Mouse (Mus musculus) cortical plate, adult 2 months (tissue): ENCODE measurements at regions not wholly inside any gene's neighbourhood (a gene's known extent, or its start where the extent isn't known, plus 50 kb on each side); places are given as distances from the start of the nearest gene placed in this dataset.

Experiments
- H3K27ac ChIP-seq: fragments of 200-500 bp; 2 replicates; pipeline ENCODE4 v1.5.1; 2012; ENCODE audit warnings: low read length, control low read depth, inconsistent platforms; ENCODE audit not compliant: insufficient read depth
- H3K4me1 ChIP-seq: fragments of 200-500 bp; 2 replicates; pipeline ENCODE4 v1.6.1; 2011; ENCODE audit warnings: low read length; ENCODE audit not compliant: control insufficient read depth, insufficient read depth
- H3K4me3 ChIP-seq: fragments of 200-500 bp; 2 replicates; pipeline ENCODE4 v1.5.1; 2011; ENCODE audit warnings: mild to moderate bottlenecking, low read length, control low read depth; ENCODE audit not compliant: insufficient read depth
- CTCF ChIP-seq: fragments of 200-500 bp; IDR thresholded peaks from 2 replicates; pipeline ENCODE4 v1.5.1; 2011; ENCODE audit warnings: mild to moderate bottlenecking, control low read depth, low read length; ENCODE audit not compliant: insufficient read depth; ENCODE audit errors: extremely low read depth
- POLR2A ChIP-seq: fragments of 200-500 bp; IDR thresholded peaks from 2 replicates; pipeline ENCODE4 v1.6.1; 2011; ENCODE audit warnings: mild to moderate bottlenecking, low read length, control low read depth; ENCODE audit not compliant: insufficient read depth; ENCODE audit errors: extremely low read depth

DNA sequence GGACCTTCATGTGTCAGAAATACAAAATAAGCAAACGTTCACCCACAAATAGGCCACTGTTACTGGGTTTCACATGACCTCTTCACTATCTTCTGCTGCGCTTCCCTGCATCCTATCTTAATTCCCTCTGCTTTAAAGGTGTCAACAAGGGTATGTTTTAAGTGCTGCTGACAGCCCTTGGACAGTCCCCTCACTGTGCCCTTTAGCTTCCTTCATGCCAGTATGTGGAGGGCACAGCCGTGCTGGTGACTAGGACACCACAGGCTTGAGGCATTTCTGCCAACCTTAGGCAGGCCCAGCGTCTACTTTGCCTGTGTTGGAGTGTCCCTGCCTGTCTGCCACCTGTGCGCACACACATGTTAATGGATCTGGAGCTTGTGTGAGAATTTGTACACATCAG lies 63.9 kb upstream of the Zfp536 start:
- no peak for TF ChIP-seq POLR2A
- no peak for TF ChIP-seq CTCF
- no peak overlapping the region for H3K4me3 ChIP-seq
- H3K4me1 ChIP-seq = no peaks in the 10 kb centered on the region
- H3K27ac ChIP-seq = no peak overlapping the region

DNA sequence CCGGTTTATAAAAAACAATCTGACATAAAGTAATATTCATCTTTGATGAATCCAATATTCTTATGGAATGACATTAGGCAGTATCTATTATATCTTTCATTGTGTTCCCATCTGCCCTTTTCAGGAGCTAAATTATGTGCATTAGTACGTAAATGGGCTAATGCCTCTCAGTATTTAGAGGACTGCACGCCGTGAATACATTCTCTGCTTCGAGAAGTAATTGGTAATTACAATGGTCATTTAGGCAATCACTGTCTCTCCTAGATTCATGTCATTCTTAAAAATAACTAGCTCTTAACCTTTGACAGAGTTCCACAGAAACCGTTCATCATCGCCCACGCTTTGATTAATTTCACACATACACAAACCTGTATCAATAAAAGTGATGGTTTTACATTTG lies 60.0 kb upstream of the Zfp536 start:
- Histone ChIP-seq H3K27ac (no peak overlapping the region), H3K4me1 (no peaks in the 10 kb centered on the region), H3K4me3 (peak overlapping the region; percentile 36; the same call in 1 of the 2 replicates)
- TF ChIP-seq POLR2A = no peak
- no peak for TF ChIP-seq CTCF

DNA sequence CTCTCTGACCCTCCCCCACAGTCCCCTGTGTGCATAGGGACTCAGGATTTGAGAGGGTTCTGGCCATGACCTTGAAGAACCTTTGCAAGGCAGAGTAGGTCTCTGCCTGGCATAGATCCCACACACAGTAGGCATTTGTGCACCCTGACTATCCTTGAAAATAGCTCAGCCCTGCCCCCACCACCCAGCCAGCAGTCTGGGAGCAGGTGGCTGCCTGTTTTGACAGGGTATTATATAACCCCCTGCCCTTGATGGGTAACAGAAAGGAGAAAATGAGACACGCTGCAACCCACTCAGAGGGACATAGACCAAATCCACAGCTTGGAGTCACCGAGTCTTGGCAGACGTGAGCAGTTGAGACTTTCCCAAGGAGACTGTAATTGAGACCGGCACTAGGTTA lies 58.9 kb upstream of the Zfp536 start:
- Histone ChIP-seq H3K27ac (no peak overlapping the region), H3K4me1 (no peaks in the 10 kb centered on the region), H3K4me3 (no peak overlapping the region)
- TF ChIP-seq CTCF (no peak), POLR2A (no peak)

DNA sequence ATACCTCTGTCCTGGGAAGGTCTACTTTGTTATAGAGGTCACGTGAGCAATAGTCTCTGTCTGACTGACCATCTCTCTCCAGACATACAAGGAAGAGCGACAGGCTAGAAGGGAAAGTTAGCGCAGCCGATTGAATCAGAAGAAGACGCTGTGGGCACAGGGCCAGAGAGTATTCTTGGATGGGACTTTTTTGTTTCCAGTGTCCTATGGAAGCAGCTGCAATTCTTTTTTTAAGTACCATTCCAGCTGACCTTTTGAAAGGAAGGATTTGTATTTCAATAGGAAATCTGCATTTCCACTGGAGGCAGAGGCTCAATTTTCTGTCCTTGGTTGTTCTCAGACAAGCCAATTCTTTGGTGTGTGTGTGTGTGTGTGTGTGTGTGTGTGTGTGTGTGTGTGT lies 52.3 kb upstream of the Zfp536 start:
- Histone ChIP-seq H3K4me1 (no peaks in the 10 kb centered on the region), H3K4me3 (no peak overlapping the region), H3K27ac (no peak overlapping the region)
- TF ChIP-seq POLR2A (no peak), CTCF (no peak)
